Mouse (Mus musculus): ENCODE measurements around the gene Tsc2.

Gene Tsc2

DNA sequence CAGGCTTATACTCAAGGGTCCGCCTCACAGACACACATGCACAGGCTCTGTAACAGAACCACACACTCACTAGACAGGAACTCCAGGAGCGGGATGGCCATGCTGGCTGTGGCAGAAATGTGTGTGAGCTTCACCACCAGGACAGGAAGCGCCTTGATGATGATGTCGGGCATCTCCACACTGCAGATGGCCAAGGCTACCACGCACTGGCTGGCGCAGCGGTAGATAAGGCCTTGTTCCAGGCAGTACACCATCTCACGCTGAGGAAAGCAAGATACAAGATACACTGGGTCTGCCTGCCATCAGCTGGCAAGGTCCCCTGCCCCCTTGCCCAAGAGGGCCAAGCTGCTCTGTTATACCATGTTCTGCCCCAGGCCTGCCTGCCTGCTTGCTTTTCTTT is 23.6 kb downstream of the Tsc2 start:
- no peak for DNase-seq (ENCODE audit: low spot score)

DNA sequence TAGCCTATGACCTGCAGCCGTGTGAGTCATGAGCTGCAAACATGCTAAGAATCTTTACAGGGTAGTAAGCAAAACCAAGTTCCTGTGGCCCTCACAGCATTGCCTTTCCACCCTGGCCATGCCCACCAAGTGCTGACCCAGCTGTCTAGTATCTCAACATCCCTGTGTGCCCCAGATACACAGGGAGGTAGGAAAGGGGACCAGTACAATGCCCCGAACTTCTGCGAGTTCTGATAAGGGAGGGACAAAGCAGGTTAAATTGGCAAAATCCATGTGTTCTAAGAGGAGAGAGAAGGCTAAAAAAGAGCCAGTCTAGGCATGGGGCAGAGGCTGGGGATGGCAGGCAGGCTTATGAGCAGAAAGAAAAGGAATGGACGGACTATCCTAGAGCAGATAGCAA is 24.1 kb downstream of the Tsc2 start:
- no peak for DNase-seq (ENCODE audit: low spot score)

DNA sequence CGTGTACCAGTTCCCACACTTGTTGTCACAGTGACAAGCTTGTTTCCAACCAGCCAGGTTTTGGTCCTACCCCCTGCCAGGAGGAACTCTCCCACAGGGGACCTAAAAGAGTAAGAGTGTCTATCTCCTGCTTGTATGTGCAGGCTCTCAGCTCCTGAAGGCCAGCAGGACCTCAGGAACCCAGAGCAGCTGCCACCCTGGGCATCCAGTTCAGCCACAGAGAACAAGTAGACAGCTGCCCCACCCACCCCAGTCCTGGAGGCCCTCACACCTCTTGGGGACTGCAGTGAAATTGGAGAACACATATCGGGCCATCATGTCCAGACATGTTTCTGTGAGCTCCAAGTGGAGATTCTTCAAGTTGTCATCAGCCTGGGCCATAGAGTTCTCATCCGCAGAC is 27.9 kb downstream of the Tsc2 start:
- DNase-seq (ENCODE audit: low spot score), result no peak

DNA sequence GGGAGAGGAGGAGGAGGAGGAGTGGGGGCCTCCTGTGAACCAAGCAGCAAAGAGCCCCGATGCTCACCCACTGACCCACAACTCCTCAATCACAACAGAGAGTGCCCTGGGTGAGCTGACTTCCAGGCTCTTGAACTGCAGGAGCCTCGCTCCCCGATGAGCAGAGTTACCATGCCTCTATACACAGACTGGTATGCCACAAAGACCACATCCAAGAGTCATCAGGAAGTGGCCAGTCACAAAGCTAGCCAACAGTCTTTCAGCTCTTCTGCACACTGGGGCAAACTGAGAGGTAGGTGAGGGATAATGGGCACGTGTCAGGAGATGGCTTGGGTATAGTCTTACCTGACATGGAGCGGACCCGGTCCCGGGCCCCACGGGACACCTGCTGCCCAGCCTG is 28.5 kb downstream of the Tsc2 start:
- DNase-seq (ENCODE audit: low spot score), result no peak

DNA sequence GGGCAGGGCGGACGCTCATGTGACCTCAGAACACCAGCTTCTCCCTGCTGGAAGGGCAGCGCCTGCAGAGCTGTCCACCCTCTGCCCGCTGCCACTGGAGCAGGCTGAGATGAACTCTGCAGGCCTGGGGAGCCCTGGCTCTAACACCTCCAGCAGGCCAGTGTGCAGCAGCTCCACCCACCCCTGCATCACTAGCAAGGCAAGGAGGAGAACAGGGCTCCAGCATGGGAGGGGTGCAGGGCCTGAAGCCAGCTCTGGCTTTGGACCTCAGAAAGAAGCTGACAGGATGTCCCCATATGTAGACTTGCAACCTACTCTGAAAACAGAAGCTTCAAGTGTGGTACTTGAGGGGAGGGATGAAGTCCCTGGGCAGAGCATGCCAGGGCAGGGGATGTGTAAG is 31.9 kb downstream of the Tsc2 start:
- no peak for DNase-seq (ENCODE audit: low spot score)

DNA sequence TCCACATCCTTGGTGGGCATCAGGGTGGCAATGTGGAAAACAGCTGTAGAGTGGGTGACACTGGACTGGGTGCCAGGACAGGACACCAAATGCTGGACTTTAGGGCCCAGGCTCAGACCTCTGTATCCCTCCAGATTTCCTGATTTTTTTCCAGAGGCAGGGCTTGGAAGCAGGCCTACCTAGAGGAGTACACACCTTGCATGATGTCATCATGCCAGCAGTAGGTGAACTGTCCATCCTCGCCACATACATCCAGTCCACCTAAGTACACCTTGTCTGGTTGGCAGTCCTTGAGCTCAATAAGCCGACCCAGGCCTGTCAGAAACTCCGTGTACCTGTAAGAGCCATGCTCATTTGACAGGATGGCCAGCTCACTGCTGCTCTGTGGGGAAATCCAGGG is 34.4 kb downstream of the Tsc2 start:
- no peak for DNase-seq (ENCODE audit: low spot score)

DNA sequence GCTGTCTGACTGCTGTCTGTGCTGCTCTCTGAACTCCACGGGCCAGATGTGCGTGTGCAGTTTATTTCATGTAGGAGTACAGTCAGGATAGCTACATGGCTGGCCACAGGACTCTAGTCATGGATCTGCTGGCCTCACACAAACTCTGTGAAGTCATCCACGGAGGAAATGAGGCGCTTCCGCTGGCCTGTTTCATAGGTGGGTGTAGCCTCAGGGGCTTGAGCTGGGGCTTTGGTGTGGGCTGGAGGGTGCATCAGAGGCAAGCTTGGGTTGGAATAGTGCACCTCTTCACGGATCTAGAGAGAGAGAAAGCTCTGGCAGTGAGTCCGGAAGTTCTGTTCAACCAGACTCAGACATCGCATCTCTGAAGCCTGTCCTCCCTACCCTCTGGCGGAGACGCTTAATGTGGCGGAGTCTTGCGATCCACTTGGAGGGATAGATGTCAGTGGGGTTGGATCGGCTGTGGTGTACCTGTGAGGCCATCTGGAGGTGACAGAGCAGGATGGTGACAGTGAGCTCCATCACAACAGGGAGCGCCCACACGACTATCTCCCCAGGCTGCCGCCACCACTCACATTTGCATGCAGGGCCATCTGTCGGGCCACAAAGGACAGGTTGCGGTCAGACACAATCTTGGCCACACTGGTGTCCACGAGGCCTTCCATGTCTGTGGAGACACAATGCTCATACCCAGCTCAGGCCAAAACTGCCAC is 35.8 kb downstream of the Tsc2 start:
- DNase-seq (ENCODE audit: low spot score), result no peak

DNA sequence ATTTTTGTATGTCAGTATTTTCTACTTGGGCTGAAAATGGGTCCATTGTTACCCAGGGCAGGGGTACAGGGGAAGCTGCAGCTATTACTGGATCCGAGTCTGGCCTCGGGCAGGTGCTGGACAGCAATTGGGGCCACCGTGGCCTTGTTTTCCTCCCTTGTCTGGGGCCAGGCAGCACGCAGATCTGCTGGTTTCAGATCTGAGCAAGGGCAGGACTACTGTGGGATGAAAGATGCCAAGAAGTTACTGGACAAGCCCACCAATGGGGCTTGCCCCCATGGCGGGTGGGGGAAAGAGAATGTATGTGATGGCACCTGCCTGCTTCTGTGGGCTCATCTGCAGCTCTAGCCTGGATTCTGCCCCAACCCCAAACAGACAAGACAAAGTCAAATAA is 36.4 kb downstream of the Tsc2 start:
- DNase-seq (ENCODE audit: low spot score), result no peak

DNA sequence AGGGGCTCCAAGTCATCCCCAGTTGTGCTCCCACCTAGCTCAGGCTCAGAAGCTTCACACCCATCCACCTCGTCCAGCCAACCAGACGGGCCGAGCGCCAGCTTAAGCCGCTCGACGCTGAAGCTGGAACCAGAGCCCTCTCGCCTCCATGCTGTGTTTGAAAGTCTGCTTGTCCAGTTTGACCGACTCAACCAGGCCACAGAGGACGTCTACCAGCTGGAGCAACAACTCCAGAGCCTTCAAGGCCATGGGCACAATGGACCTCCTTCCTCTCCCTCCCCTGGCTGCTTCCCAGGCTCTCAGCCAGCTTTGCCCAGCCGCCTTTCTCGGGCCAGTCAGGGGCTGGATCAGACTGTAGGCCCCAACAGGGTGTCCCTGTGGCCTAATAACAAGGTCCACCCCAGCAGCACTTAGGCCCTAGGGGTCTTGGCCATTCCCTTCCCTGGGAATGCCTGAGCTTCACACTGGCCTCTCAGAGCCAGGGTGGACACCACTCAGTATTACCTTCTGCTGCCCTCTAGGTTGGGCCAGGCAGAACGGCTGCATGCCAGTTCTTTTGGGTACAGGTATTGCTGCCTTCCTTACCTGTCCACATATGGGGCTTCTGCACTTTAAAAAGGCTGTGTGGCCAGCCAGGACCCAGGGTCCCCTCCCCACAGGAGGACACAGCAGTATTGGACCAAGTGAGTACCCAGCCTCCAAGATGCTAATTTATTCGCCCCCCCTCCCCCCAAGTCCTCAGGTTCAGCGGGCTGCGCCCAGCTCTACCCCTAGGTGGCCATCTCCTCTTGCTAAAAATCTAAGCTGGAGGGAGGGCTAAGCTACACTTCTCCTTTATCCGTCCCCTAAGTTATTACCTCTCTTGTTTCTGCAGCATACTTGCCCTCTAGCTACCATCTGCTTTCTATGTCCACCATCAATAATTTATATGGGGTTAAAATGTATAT is 37.0 kb downstream of the Tsc2 start:
- DNase-seq (ENCODE audit: low spot score), result no peak

DNA sequence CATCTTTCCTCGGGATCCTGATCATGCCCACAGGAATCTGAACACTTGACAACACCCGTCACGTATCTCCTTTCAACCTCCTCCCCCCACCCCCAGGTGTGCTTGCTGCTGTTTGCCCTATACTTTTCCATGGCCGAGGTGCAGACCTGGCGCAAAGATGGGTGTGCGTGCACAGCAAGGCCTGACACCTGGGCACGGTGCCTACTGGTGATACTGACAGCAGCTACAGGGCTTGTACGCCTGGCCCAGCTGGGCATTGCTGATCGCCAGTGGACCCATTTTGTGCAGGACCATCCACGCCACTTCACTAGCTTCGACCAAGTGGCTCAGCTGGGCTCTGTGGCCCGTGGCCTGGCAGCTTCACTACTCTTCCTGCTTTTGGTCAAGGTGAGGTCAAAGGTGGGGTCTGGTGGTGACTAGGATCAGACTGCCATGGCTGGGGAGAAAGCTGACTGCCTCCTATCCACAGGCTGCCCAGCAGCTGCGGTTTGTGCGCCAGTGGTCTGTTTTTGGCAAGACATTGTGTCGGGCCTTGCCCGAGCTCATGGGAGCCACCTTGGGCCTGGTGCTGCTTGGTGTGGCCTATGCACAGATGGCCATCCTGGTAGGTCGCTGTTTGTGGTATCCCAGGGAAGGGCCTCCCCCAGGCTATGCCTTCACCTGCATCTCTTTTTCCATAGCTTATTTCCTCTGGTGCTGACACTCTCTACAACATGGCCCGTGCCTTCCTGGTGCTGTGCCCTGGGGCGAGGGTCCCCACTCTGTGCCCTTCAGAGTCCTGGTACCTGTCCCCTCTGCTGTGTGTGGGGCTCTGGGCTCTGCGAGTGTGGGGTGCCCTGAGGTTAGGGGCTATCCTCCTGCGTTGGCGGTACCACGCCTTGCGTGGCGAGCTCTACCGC is 38.2 kb downstream of the Tsc2 start:
- DNase-seq (ENCODE audit: low spot score), result no peak

DNA sequence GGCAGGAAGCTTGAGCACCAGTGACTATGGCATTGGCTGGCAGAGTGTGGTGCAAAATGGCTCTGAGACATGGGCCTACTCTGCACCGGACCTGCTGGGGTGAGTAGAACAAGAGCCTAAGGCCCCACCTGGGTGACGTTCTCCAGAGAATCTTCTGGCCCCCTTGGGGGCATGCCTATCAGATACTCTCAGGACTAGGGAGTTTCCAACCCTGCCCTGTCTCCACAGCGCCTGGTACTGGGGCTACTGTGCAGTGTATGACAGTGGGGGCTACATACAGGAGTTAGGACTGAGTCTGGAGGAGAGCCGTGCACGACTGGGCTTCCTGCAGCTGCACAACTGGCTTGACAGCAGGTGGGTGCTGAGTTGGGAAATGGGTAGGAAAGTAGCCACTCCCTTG is 39.2 kb downstream of the Tsc2 start:
- no peak for DNase-seq (ENCODE audit: low spot score)

DNA sequence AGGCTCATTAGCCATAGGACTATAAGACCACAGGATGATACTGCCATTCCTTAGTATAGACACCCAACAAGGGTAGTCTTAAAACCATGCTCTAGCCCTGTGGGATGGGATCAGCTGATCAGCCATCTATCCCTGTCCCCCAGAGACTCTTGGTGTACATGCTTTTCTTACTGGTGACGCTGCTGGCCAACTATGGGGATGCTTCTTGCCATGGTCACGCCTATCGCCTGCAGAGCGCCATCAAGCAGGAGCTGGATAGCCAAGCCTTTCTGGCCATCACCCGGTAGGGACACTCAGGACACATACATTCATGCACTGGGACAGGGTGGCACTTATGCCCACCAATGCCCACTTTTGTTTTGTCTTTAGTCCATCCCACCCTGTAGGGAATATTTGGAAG is 40.7 kb downstream of the Tsc2 start:
- no peak for DNase-seq (ENCODE audit: low spot score)

DNA sequence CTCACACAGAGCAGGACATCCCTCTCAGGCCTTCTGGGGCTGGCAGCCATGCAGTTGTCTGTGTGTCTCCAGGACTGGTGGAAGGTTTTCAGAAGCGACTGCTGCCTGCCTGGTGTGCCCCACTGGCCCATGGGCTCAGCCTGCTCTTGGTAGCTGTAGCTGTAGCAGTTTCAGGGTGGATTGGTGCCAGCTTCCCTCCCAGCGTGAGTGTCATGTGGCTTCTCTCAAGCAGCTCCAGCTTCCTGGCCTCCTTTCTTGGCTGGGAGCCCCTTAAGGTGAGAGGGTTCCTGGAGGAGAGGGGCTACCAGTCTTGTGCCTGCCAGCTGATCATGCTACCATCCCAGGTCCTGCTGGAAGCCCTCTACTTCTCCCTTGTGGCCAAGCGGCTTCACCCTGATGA is 41.5 kb downstream of the Tsc2 start:
- no peak for DNase-seq (ENCODE audit: low spot score)

DNA sequence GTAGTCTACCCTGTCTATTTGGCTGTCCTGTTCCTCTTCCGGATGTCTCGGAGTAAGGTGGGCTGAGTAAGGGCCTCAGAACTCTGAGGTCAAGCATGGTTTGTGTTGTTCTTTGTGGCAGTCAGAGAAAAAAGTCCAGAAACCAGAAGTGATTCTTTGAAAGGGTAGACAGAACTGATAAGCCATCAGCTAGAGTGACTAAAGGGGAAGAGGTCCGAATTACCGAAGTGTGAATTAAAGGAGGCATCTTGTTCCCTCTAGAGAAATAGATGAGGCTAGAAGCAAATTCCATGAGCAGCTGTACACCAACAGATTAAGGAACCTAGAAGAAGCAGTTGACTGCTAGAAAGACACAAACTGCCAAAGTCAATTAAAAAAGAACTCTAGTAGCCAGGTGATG is 45.9 kb downstream of the Tsc2 start:
- no peak for DNase-seq (ENCODE audit: low spot score)

DNA sequence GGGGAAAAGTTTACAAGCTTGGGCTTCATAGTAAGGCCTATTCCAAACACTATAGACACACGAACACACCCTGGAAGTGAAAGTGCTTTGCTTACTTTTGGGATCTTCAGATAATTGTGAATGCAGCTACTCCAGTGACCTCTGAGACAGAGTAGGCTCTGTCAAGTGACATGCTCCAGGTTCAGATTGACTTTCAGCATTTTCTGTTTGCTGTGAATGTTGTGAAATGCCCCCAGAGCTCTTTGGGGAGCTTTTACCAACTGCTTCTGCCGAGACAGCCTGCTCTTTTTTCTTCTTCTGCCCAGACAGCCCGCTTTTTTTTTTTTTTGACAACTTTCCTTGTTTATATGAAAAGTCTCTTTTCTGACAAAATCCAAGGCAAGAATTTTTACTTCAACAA is 47.9 kb downstream of the Tsc2 start:
- DNase-seq (ENCODE audit: low spot score), result no peak

DNA sequence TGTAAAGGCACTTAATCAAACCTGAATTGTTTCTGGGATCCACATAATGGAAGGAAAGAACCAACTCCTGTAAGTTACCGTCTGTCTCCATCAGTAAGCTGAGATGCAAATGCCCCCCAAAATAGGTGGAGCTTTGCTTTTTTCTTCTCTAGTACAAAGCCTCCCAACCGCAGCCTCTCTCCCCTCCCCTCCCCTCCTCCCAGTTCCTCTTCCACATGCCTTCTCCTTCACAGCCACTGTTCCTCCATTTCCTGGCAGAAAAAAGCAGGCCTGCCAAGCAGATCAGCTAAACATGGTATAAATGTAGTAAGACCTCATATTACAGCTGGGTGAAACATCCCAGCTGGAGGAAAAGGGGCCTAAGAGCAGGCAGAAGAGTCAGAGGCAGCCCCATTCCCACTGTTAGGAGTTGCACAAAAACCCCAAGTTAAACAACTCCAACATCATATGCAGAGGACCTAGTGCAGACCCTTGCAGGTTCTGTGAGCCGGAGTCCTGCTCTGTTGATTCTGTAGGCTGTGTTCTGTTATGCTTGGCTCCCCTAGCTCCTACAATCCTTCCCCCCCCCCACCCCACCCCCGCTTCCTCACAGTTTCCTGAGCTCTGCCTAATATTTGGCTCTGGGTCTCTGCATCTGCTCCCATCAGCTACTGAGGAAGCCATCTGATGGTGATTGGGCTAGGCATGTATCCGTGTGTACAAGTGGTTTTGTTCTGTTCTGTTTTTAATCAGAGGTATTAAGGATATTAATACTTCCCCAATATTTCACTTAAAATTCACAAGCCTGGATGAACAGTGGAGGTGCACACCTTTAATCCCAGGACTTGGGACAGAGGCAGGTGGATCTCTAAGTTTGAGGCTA is 48.6 kb downstream of the Tsc2 start:
- DNase-seq (ENCODE audit: low spot score), result no peak

DNA sequence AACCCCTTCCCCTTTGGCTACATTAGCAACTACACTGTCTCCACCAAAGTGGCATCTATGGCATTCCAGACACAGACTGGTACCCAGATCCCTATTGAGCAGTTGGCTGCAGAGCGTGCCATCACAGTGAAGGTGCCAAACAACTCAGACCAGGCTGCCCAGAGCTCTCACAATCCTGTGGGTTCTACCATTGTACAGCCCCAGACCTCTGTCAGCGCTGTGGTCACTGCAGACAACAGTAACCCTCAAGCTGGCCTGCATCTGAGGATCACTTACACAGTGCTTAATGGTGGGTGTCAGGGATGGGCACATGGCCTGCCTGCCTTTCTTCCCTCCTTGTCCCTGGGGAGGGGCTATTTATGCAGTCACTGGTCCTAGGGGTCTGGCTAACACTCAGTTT is 52.1 kb downstream of the Tsc2 start:
- no peak for DNase-seq (ENCODE audit: low spot score)

DNA sequence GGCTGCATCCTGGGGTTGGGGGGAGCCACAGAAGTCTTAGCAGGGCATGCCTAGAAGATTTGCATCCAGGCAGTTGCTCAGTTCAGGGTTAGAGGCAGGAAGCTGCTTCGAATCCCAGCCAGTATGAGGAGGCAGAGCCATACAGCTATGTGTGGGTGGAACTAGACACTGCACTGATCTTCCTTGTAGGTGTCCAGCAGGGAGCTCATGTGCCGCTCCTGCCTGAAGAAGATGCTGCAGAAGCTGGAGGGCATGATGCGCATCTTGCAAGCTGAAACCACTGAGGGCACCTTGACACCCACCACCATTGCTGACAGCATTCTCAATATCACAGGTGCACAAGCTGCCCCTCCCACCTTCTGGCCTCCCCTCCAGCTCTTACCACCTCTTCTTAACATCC is 52.9 kb downstream of the Tsc2 start:
- no peak for DNase-seq (ENCODE audit: low spot score)

DNA sequence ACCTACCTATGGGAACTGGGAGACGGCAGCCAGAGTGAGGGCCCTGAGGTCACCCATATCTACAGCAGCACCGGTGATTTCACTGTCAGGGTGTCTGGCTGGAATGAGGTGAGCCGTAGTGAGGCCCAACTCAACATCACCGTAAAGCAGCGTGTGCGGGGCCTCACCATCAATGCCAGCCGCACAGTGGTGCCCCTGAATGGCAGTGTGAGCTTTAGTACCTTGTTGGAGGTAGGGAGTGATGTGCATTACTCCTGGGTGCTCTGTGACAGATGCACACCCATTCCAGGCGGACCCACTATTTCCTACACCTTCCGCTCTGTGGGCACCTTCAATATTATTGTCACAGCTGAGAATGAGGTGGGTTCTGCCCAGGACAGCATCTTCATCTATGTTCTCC is 58.6 kb downstream of the Tsc2 start:
- no peak for DNase-seq (ENCODE audit: low spot score)

DNA sequence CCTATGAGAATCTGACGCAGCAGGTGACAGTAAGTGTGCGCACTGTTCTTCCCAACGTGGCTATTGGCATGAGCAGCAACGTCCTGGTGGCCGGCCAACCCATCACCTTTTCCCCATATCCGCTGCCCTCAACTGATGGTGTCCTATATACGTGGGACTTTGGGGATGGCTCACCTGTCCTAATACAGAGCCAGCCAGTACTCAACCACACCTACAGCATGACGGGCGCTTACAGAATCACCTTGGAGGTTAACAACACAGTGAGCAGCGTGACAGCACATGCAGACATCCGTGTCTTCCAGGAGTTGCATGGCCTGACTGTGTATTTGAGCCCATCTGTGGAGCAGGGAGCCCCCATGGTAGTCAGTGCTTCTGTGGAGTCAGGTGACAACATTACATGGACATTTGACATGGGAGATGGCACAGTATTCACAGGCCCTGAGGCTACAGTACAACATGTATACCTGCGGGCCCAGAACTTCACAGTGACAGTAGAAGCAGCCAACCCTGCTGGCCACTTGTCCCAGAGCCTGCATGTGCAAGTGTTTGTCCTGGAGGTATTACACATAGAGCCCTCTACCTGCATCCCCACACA is 59.7 kb downstream of the Tsc2 start:
- no peak for DNase-seq (ENCODE audit: low spot score)

DNA sequence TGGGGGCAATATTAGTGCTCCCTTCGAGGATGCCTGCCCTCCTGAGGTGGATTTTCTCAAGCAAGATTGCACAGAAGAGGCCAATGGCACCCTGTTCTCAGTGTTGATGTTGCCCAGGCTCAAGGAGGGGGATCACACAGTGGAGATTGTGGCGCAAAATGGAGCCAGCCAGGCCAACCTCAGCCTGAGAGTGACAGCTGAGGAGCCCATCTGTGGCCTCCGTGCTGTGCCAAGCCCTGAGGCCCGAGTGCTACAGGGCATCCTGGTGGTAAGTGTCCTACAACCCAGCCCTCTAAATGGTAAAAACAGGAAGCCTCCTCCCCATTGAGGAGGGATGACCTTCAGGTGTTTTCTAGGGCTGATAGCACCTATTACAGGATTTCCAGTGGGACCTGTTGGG is 62.6 kb downstream of the Tsc2 start:
- DNase-seq (ENCODE audit: low spot score), result no peak

Measured in c-Kit-positive CD71-positive TER-119-positive erythroid progenitor cells, embryonic 14.5 days (primary cell).